Mouse (Mus musculus): Measurements from ENCODE around the gene Oprm1. TPM values are rescaled to one million over a fixed set of nuclear protein-coding genes. Genes with fewer than 3 reads are reported as not detected.

Oprm1 gene
- polyA plus RNA-seq, 1 experiment, result not detected

DNA sequence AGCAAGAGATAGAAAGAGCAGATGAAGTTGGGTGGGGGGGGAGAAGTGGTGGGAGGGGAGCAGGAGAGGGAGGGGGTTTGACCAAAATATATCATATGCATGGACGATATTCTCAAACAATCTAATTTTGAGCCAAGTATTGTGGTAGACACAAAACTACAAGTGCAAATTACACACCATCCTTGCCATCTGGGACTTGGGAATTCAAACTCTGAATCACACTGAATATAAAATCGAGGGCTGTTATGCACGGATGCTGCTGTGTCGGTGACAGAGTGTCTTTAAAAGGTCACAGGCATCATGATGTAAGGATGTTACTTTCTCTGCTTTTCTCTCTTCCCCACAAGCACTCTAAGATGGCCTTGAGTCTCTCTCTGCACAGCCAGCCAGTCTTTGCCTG, 141.8 kb downstream of the Oprm1 start:
- no peak overlapping the region for H3K4me3 ChIP-seq
- no peaks in the 10 kb centered on the region for H3K36me3 ChIP-seq (ENCODE audit: control insufficient read depth, insufficient read depth)
- H3K27me3 ChIP-seq (ENCODE audit: control insufficient read depth, insufficient read depth, insufficient read length), result no peaks in the 10 kb centered on the region
- no peak for TF ChIP-seq E2F4 (IDR thresholded peaks at IDR 0.05; ENCODE audit: insufficient read depth)
- no peak for TF ChIP-seq POLR2AphosphoS2 (IDR thresholded peaks at IDR 0.05; ENCODE audit: insufficient read length, low read depth)
- no peak for TF ChIP-seq SRF (IDR thresholded peaks at IDR 0.05; ENCODE audit: control insufficient read depth, insufficient read length, low read depth)
- no peak for TF ChIP-seq USF1 (IDR thresholded peaks at IDR 0.05; ENCODE audit: low read depth)
- TF ChIP-seq TCF3 (IDR thresholded peaks at IDR 0.05; ENCODE audit: insufficient read length, low read depth), result no peak
- no peak for TF ChIP-seq REST (IDR thresholded peaks at IDR 0.05; ENCODE audit: insufficient read depth, insufficient read length)
- TF ChIP-seq POLR2A (IDR thresholded peaks at IDR 0.05; ENCODE audit: insufficient read length, low read depth), result no peak
- no peak for TF ChIP-seq CEBPB (IDR thresholded peaks at IDR 0.05; ENCODE audit: insufficient read depth, poor library complexity, severe bottlenecking)
- no peak for TF ChIP-seq MYOD1 (IDR thresholded peaks at IDR 0.05; ENCODE audit: control insufficient read depth in 1 of 3, insufficient read length in 2 of 3, low read depth in 2 of 3)
- TF ChIP-seq TCF12 (IDR thresholded peaks at IDR 0.05; ENCODE audit: insufficient read depth, poor library complexity, severe bottlenecking), result no peak
- TF ChIP-seq MYOG (IDR thresholded peaks at IDR 0.05; ENCODE audit: control insufficient read depth in 1 of 3, insufficient read depth in 1 of 3, insufficient read length in 2 of 3, low read depth in 2 of 3), result no peak
- no peak overlapping the region for H3K4me2 ChIP-seq (ENCODE audit: low read depth)
- H3K79me2 ChIP-seq (ENCODE audit: control insufficient read depth, insufficient read depth), result no peaks in the 10 kb centered on the region
- no peak overlapping the region for H3ac ChIP-seq (ENCODE audit: control insufficient read depth, insufficient read length)

DNA sequence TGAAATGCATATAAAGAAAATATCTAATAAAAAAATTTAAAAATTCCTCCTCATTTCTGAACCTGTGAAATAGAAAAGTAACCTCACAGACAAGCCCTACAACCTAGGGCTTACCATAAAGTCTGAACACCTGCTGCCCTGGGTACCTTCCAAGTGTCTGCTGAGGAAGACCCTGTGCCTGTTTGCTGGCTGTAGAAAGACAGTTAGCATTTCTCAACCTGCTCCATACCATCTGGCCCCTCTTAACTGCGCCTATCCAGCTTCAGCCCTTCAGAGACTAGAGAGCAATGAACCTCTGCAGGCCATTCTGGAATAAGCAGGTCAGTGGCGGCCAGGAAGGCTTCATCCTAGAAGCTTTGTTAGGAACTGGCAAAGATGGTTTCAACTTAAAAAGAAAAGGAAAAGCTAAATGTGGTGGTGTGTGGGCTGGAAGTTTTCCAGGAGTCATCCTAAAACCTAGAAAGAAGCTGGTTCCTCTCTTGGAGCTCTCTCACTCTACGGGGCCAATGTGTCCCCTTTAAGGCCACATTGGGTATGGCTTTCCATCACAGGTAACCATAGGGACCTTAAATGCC, 143.6 kb downstream of the Oprm1 start:
- H3K36me3 ChIP-seq (ENCODE audit: control insufficient read depth, insufficient read depth), result no peaks in the 10 kb centered on the region
- no peaks in the 10 kb centered on the region for H3K27me3 ChIP-seq (ENCODE audit: control insufficient read depth, insufficient read depth, insufficient read length)
- H3K79me2 ChIP-seq (ENCODE audit: control insufficient read depth, insufficient read depth), result no peaks in the 10 kb centered on the region
- TF ChIP-seq SRF (IDR thresholded peaks at IDR 0.05; ENCODE audit: control insufficient read depth, insufficient read length, low read depth), result no peak
- TF ChIP-seq POLR2A (IDR thresholded peaks at IDR 0.05; ENCODE audit: insufficient read length, low read depth), result no peak
- TF ChIP-seq MYOD1 (IDR thresholded peaks at IDR 0.05; ENCODE audit: control insufficient read depth in 1 of 3, insufficient read length in 2 of 3, low read depth in 2 of 3), result no peak
- no peak for TF ChIP-seq CEBPB (IDR thresholded peaks at IDR 0.05; ENCODE audit: insufficient read depth, poor library complexity, severe bottlenecking)
- TF ChIP-seq E2F4 (IDR thresholded peaks at IDR 0.05; ENCODE audit: insufficient read depth), result no peak
- TF ChIP-seq MAX (IDR thresholded peaks at IDR 0.05; ENCODE audit: low read depth), result no peak
- TF ChIP-seq MYOG (IDR thresholded peaks at IDR 0.05; ENCODE audit: control insufficient read depth in 1 of 3, insufficient read depth in 1 of 3, insufficient read length in 2 of 3, low read depth in 2 of 3), result no peak
- no peak for TF ChIP-seq USF1 (IDR thresholded peaks at IDR 0.05; ENCODE audit: low read depth)
- TF ChIP-seq REST (IDR thresholded peaks at IDR 0.05; ENCODE audit: insufficient read depth, insufficient read length), result no peak
- no peak for TF ChIP-seq TCF12 (IDR thresholded peaks at IDR 0.05; ENCODE audit: insufficient read depth, poor library complexity, severe bottlenecking)
- TF ChIP-seq POLR2AphosphoS2 (IDR thresholded peaks at IDR 0.05; ENCODE audit: insufficient read length, low read depth), result no peak
- no peak for TF ChIP-seq TCF3 (IDR thresholded peaks at IDR 0.05; ENCODE audit: insufficient read length, low read depth)
- no peak overlapping the region for H3K4me2 ChIP-seq (ENCODE audit: low read depth)
- no peak overlapping the region for H3ac ChIP-seq (ENCODE audit: control insufficient read depth, insufficient read length)
- H3K4me3 ChIP-seq, result no peak overlapping the region

- no peaks in the 10 kb centered on the region for H3K27me3 ChIP-seq (ENCODE audit: control insufficient read depth, insufficient read depth, insufficient read length)
- TF ChIP-seq MYOG (IDR thresholded peaks at IDR 0.05; ENCODE audit: control insufficient read depth in 1 of 3, insufficient read depth in 1 of 3, insufficient read length in 2 of 3, low read depth in 2 of 3) (no peak), SRF (IDR thresholded peaks at IDR 0.05; ENCODE audit: control insufficient read depth, insufficient read length, low read depth) (no peak), MAX (IDR thresholded peaks at IDR 0.05; ENCODE audit: low read depth) (no peak), TCF12 (IDR thresholded peaks at IDR 0.05; ENCODE audit: insufficient read depth, poor library complexity, severe bottlenecking) (no peak), REST (IDR thresholded peaks at IDR 0.05; ENCODE audit: insufficient read depth, insufficient read length) (no peak), TCF3 (IDR thresholded peaks at IDR 0.05; ENCODE audit: insufficient read length, low read depth) (no peak)
Observed at GRCm38 (mm10) chr10:6909763-6910162, 151.5 kb downstream of the Oprm1 start.

DNA sequence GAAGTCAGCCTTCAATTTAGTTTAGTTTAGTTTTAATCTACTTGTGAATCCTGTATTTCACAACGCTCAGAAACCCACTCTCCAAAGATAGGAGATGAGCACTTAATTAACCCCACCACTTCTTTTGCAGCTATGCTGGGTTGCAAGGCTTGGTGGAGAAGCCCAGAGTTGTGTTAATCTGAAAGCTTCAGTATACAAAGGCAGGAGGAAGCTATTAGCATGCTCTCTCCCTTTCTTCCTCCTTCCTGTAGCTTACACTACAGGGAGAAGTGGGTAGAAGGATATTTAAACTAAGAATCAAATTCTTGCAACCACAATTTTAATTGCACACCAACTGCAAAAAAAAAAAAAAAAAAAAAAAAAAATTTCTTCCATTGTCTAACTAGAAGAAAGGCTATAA, 157.7 kb downstream of the Oprm1 start:
- Histone ChIP-seq H3K4me2 (ENCODE audit: low read depth) (no peak overlapping the region), H3K4me3 (no peak overlapping the region), H3K27me3 (ENCODE audit: control insufficient read depth, insufficient read depth, insufficient read length) (no peaks in the 10 kb centered on the region), H3K36me3 (ENCODE audit: control insufficient read depth, insufficient read depth) (no peaks in the 10 kb centered on the region), H3K79me2 (ENCODE audit: control insufficient read depth, insufficient read depth) (no peaks in the 10 kb centered on the region), H3ac (ENCODE audit: control insufficient read depth, insufficient read length) (no peak overlapping the region)
- TF ChIP-seq SRF (IDR thresholded peaks at IDR 0.05; ENCODE audit: control insufficient read depth, insufficient read length, low read depth), result no peak
- no peak for TF ChIP-seq MYOG (IDR thresholded peaks at IDR 0.05; ENCODE audit: control insufficient read depth in 1 of 3, insufficient read depth in 1 of 3, insufficient read length in 2 of 3, low read depth in 2 of 3)
- no peak for TF ChIP-seq POLR2AphosphoS2 (IDR thresholded peaks at IDR 0.05; ENCODE audit: insufficient read length, low read depth)
- no peak for TF ChIP-seq POLR2A (IDR thresholded peaks at IDR 0.05; ENCODE audit: insufficient read length, low read depth)
- TF ChIP-seq E2F4 (IDR thresholded peaks at IDR 0.05; ENCODE audit: insufficient read depth), result no peak
- TF ChIP-seq MAX (IDR thresholded peaks at IDR 0.05; ENCODE audit: low read depth), result no peak
- no peak for TF ChIP-seq MYOD1 (IDR thresholded peaks at IDR 0.05; ENCODE audit: control insufficient read depth in 1 of 3, insufficient read length in 2 of 3, low read depth in 2 of 3)
- no peak for TF ChIP-seq TCF12 (IDR thresholded peaks at IDR 0.05; ENCODE audit: insufficient read depth, poor library complexity, severe bottlenecking)
- TF ChIP-seq CEBPB (IDR thresholded peaks at IDR 0.05; ENCODE audit: insufficient read depth, poor library complexity, severe bottlenecking), result no peak
- TF ChIP-seq TCF3 (IDR thresholded peaks at IDR 0.05; ENCODE audit: insufficient read length, low read depth), result no peak
- no peak for TF ChIP-seq REST (IDR thresholded peaks at IDR 0.05; ENCODE audit: insufficient read depth, insufficient read length)

More at GRCm38 (mm10) chr10:6909763-6910162, 151.5 kb downstream of the Oprm1 start:
- Histone ChIP-seq H3ac (ENCODE audit: control insufficient read depth, insufficient read length) (no peak overlapping the region), H3K36me3 (ENCODE audit: control insufficient read depth, insufficient read depth) (no peaks in the 10 kb centered on the region), H3K79me2 (ENCODE audit: control insufficient read depth, insufficient read depth) (no peaks in the 10 kb centered on the region), H3K4me2 (ENCODE audit: low read depth) (no peak overlapping the region), H3K4me3 (no peak overlapping the region)
